Mouse (Mus musculus): ENCODE results near the gene Trim47.

The Trim47 gene

DNA sequence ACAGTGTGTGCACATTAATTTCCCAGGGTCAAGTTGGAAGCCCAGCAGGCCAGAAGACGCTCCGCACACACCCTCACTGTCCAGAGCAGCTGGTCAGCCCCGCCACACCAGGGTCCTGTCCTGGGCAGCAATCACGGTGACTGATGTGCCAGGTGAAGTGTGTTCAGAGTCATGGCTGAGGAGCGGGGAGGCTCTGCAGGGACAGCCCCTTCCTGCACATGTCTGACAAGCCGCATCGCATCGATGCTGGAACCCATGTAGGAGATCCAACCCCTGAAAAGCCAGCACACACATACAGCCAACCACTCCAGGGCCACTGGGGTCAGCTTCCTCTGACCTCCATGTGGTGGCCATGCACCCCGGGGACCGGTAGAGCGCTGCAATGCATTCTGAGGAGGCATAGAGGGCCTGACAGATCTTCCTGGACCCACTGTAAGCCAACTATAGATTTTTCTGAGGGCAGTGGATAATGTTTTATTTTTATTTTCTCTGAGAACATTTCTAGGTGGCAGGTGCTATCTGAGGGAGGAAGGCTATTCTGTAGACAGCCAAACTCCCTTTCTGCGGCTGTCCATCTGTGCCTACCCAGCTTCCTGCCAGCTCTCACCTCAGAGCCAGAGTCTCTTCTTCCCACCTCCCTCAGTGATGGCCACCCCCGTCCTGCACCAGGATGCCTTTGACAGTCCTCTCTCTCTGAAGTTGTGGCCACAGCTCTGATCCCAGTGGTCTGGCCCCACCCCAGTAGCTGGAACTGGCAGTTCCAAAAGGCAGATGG is 65.2 kb downstream of the Trim47 start:
- DNase-seq: no peak

GRCm38 (mm10) chr11:116060596-116060995 is 66.4 kb downstream of the Trim47 start:
- peak; percentile 79 for DNase-seq

DNA sequence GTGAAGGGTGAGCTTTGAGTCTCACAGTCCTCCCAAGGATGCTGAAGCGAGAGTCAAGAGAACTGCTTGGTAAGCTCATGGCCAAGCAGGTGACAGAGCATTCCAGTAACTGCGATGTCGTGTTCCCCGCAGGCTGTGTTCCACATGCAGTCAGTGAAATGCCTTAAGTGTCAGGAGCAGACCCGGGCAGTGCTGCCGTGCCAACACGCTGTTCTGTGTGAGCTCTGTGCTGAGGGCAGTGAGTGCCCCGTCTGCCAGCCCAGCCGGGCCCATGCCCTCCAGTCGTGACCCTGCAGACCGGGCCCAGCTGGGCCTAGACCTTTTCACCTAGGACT is 67.4 kb downstream of the Trim47 start:
- no peak for DNase-seq

- no peak for DNase-seq
Observed at GRCm38 (mm10) chr11:116058868-116059690, 67.9 kb downstream of the Trim47 start.

DNA sequence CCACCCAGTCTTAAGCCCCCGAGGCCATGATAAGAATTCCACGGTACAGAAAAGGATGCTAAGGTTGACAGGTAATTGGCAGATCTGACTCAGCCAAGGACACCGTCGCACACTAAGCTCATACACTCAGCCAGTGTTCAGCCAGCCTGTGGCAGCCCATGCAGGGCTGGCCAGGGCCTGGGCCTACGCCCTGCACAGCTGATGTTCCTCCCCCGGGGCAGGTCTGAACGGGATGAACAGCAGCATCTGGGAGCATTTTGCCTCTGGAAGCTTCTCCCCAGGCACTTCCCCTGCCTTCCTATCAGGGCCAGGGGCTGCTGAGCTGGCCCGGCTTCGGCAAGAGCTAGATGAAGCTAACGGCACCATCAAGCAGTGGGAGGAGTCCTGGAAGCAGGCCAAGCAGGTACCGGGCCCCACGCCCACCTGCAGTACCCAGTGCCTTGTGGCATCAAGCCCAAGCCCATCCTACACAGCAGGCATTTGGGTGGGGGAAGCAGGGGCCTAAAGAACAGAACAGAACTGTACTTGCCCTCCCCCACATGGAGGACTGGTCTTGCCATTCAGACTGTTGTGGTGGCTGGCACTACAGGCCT is 68.9 kb downstream of the Trim47 start:
- DNase-seq: no peak

- DNase-seq: no peak
Observed at GRCm38 (mm10) chr11:116057237-116057881, 69.7 kb downstream of the Trim47 start.

DNA sequence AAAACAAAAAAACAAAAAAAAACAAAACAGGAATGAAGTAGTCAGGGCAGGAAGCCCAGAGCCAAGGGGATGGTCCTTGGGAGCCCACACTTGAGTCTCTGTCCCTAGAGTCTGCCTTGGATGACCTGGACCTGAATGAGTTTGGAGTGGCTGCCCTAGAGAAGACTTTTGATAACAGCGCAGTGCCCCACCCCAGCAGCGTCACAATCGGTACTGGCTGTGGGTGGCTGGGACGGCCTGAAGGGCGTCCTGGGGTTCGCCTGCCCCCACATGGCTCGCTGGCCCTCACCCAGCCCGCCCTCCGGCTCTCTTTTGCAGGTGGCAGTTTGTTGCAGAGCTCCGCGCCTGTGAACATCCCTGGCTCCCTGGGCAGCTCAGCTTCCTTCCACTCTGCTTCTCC is 71.1 kb downstream of the Trim47 start:
- DNase-seq: no peak

All from lung, postnatal 36 days (tissue).